Mouse (Mus musculus): ENCODE data around the gene Map2k7.
A peak's percentile ranks its signal among the peaks of the same experiment; 100 is the strongest.

The Map2k7 gene

GRCm38 (mm10) chr8:4259125-4259804, 20.7 kb downstream of the Map2k7 start, which contains the start of gene Ctxn1:
Ctxn1 (minus strand) TSS chr8:4259274.
- DNase-seq (ENCODE audit: low read depth, low spot score), result peak; percentile 91

DNA sequence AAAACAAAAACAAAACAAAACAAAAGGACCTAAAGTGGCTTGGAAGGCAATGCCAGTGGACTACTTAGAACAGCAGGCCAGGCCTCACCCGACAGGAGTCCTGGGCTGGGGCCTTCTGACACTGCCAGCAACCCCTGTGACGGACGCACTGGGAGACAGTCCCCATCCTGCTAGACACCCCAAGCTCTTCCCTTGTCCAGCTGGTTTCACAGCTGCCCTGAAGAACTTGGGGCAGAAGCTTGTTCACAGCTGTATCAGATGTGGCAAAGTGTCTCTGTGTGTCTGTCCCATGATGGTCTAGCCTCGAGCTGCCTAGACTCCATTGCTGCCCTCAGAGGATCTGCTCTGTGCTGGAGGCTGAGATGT, 21.2 kb downstream of the Map2k7 start:
- no peak for DNase-seq (ENCODE audit: low read depth, low spot score)

- no peak for DNase-seq (ENCODE audit: low read depth, low spot score)
These were observed 24.7 kb downstream of the Map2k7 start for GRCm38 (mm10) chr8:4263105-4263791.

DNA sequence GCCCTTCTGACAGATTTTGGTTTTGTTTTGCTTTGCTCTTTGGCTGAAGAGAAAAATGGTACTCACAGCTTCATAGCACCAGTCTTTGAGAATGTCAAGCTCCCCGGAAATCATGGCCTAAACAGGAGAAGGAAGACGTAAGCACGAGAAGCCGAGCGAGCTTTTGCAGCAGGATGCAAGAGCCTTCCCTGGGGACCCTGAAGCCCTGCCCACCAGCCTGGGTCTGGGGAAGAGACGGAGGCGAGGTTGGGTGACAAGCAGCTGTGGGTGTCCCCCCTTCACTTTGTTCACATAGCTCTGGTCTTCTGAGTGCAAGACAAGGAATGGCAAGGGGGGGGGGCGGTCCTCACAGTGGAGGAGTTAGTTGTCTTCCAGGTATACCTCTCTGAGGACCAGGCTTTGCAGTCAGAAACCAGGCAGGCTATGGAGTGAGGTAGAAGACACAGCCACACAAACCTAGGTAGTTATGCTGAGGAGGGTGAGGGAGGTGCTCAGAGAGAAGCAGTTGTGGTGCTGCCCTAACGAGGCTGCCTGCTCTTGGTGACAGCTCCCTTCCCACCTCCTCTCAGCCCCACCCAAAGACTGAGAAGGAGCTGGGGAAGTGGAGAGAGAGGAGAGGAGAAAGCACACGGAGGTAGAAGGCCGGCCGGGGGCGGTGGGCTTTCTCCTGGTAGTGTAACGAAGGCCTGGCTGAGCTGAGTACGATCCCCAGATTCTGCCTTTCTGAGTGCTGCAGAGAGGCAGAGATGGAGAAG, 26.8 kb downstream of the Map2k7 start:
- DNase-seq (ENCODE audit: low read depth, low spot score), result no peak

DNA sequence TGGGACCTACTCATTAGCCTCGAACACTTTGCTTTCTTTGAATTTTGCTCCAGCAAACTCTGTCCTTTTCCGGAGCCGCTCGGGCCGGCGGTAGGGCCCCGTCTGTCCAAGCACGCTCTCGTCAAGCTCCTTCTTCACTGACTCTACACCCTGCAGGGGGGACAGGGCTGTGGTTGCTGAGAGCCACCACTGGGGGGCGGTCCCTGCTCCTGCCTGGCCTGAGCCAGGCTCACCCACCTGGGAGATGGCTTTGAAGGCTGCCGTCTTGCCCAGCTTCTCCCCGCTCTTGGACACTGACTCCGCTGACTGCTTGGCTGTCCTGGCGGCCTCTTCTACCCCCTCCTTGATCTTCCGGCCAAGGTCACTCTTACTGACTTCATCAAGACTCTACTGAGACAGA, 29.1 kb downstream of the Map2k7 start:
- DNase-seq (ENCODE audit: low read depth, low spot score), result no peak

DNA sequence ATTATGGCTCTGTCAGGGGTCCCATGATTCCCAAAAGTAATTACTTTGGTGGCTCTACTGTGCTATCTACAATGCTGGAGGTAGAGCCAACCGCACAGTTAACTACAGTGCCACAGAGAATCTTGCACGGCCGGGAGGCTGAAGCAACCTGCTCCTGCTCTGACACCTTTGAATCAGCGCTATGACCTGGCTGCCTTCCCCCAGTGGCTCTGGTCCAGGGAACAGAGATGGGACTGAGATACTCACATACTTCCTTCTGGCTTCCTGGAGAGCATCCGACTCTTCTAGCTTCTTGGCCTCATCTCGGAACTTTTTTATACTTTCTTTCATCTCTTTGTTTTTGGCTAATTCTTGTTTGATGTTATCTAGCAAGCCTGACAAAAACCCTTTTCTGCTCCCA, 31.1 kb downstream of the Map2k7 start:
- DNase-seq (ENCODE audit: low read depth, low spot score), result no peak

DNA sequence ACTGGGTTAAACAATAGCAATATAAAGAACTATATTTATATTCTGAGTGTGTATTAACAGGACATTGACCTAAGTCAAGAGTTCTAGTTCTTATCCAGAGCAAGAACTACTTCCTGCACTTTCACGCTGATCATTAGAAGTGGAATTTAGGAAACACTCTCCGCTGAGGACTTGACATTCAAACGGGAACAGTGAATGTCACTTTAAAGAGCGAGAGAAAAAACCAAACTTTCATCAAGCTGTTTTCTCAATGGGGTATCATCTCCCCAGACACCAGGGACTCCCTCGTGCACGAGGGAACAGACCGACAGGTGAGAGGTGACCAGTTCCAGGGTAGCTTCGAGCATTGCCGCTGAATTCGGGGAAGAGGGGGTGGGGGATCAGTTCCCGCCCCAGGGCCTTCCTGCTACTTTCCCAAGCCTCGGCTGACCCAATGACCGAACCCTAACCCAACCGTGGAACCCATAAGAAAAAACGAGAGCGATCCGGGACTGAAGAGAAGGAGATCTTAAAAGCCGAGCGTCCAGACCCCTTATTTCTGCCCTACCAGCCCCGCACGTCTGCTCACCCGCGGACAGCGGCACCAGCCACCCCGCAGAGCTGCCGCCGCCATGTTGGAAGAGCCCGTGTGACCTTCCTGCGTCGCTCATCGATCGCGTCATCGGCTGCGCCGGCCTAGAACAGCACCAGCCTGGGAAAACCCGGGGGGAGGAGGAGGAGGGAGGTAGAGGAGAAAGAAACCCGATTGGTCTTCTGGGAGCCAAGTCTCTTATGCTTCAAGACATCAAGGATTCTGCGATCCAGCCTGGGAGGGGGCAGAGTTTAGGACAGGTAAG, 37.0 kb downstream of the Map2k7 start, which contains the start of gene Timm44:
Gene Timm44, minus strand, starts transcription at position 639 of the 836 bp plus-strand sequence.
- DNase-seq (ENCODE audit: low read depth, low spot score), result peak; percentile 96

DNA sequence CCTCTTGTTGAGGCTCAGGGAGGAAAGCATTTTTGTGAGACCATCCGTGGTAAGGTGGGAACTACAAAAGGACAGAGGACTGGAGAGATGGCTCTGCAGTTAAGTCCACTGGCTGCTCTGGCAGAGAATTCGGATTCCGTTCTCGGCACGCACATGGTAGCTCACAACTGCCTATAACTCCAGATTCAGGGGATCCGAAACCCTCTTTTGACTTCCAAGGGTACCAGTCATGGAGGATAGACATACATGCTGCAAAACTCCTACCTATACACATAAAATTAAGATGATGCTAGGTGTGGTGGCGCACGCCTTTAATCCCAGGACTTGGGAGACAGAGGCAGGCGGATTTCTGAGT, 37.5 kb downstream of the Map2k7 start:
- no peak for DNase-seq (ENCODE audit: low read depth, low spot score)

GRCm38 (mm10) chr8:4292738-4293137, 54.2 kb downstream of the Map2k7 start:
- no peak for DNase-seq (ENCODE audit: low read depth, low spot score)

All from forelimb bud, embryonic 11.5 days (tissue).